Mouse (Mus musculus) kidney, embryonic 15.5 days (tissue): ENCODE measurements around the gene Trim41. TPM values are rescaled to one million over a fixed set of nuclear protein-coding genes. Genes with fewer than 3 reads are reported as not detected.

Experiments
- ATAC-seq: fragments of 200-750 bp; cut with Nextera tagmentation; replicated peaks from 2 replicates; pipeline ENCODE4 v1.8.0; 2017; ENCODE audit warnings: moderate TSS enrichment; ENCODE audit not compliant: low FRiP score
- H3K27ac ChIP-seq: fragments of 300-500 bp; sonication (generic); 2 replicates; pipeline ENCODE4 v1.5.1; 2015; ENCODE audit warnings: mild to moderate bottlenecking, inconsistent platforms
- H3K27me3 ChIP-seq: fragments of 300-500 bp; sonication (generic); 2 replicates; pipeline ENCODE4 v1.6.1; 2015; ENCODE audit warnings: inconsistent platforms
- H3K36me3 ChIP-seq: fragments of 300-500 bp; sonication (generic); 2 replicates; pipeline ENCODE4 v1.6.1; 2015; ENCODE audit warnings: inconsistent platforms
- H3K4me1 ChIP-seq: fragments of 300-500 bp; sonication (generic); 2 replicates; pipeline ENCODE4 v1.6.1; 2015; ENCODE audit warnings: inconsistent platforms
- H3K4me2 ChIP-seq: fragments of 300-500 bp; sonication (generic); 2 replicates; pipeline ENCODE4 v1.6.1; 2015; ENCODE audit warnings: moderate library complexity, mild to moderate bottlenecking, inconsistent platforms
- H3K4me3 ChIP-seq: fragments of 300-500 bp; sonication (generic); replicated peaks from 2 replicates; pipeline ENCODE4 v1.5.1; 2015; ENCODE audit warnings: mild to moderate bottlenecking, inconsistent platforms
- H3K9ac ChIP-seq: fragments of 300-500 bp; sonication (generic); 2 replicates; pipeline ENCODE4 v1.6.1; 2015; ENCODE audit warnings: mild to moderate bottlenecking, inconsistent platforms
- H3K9me3 ChIP-seq: fragments of 300-500 bp; sonication (generic); replicated peaks from 2 replicates; pipeline ENCODE4 v1.6.1; 2016; ENCODE audit warnings: inconsistent platforms
- WGBS: fragments of 180-500 bp; shearing (Covaris S2); methylation state at CpG from one replicate; pipeline ENCODE4 v1.1.7; 2015; ENCODE audit warnings: mixed read lengths; 5-methylcytosine and 5-hydroxymethylcytosine counted together
- polyA plus RNA-seq: library from polyadenylated mRNA; unstranded; fragments of >200 nt; fragmentation: Nextera tagmentation; extraction: Ambion mirVana; gene quantifications from 2 replicates; pipeline ENCODE4 v1.2.1, GENCODE M21; 2015

The Trim41 gene
- polyA plus RNA-seq: 6.6 and 7.0 TPM in 2 replicates

- Histone ChIP-seq H3K9ac (peak within 1 kb of the TSS; percentile 88), H3K9me3 (no peaks in the 10 kb centered on the region), H3K4me3 (peak within 1 kb of the TSS; percentile 76), H3K36me3 (peaks cover 28% of the 10 kb centered on the region), H3K4me1 (peaks cover 28% of the 10 kb centered on the region), H3K4me2 (peak within 1 kb of the TSS; percentile 83), H3K27me3 (no peaks in the 10 kb centered on the region), H3K27ac (peak within 1 kb of the TSS; percentile 99)
- WGBS: under 1% methylated on average over 77 of the region's 77 CpGs
- ATAC-seq: peak; percentile 97
These were observed at the start of gene Trim41 for GRCm38 (mm10) chr11:48816800-48817665. Trim41 (minus strand) TSS chr11:48817353.

- Histone ChIP-seq H3K4me3 (no peak overlapping the region), H3K4me1 (peaks cover 21% of the 10 kb centered on the region), H3K9me3 (no peaks in the 10 kb centered on the region), H3K9ac (no peak overlapping the region), H3K27me3 (no peaks in the 10 kb centered on the region), H3K27ac (no peak overlapping the region), H3K4me2 (no peak overlapping the region), H3K36me3 (peaks cover 19% of the 10 kb centered on the region)
- no peak for ATAC-seq
- 97% methylated on average over 9 of the region's 9 CpGs for WGBS
These were observed 49.3 kb upstream of the Trim41 start for GRCm38 (mm10) chr11:48866481-48866880.

- H3K36me3 ChIP-seq: peaks cover 19% of the 10 kb centered on the region
- ATAC-seq: no peak
These were observed 46.7 kb upstream of the Trim41 start for GRCm38 (mm10) chr11:48863808-48864207.

GRCm38 (mm10) chr11:48862784-48863319 is 45.7 kb upstream of the Trim41 start:
- no peaks in the 10 kb centered on the region for H3K9me3 ChIP-seq
- peaks cover 15% of the 10 kb centered on the region for H3K27me3 ChIP-seq
- peaks cover 19% of the 10 kb centered on the region for H3K36me3 ChIP-seq
- ATAC-seq: no peak
- H3K4me2 ChIP-seq: no peak overlapping the region
- no peak overlapping the region for H3K4me3 ChIP-seq
- no peak overlapping the region for H3K27ac ChIP-seq
- peaks cover 11% of the 10 kb centered on the region for H3K4me1 ChIP-seq
- WGBS: 90% methylated on average over 1 of the region's 1 CpGs
- H3K9ac ChIP-seq: no peak overlapping the region

More at GRCm38 (mm10) chr11:48863808-48864207, 46.7 kb upstream of the Trim41 start:
- H3K4me2 ChIP-seq: no peak overlapping the region
- H3K9ac ChIP-seq: no peak overlapping the region
- no peak overlapping the region for H3K4me3 ChIP-seq
- WGBS: 92% methylated on average over 3 of the region's 3 CpGs
- H3K27ac ChIP-seq: no peak overlapping the region
- peaks cover 15% of the 10 kb centered on the region for H3K27me3 ChIP-seq
- H3K4me1 ChIP-seq: peaks cover 2% of the 10 kb centered on the region; the same call in 1 of the 2 replicates
- H3K9me3 ChIP-seq: no peaks in the 10 kb centered on the region

- no peak for ATAC-seq
- 0% methylated on average over 6 of the region's 6 CpGs for WGBS
- H3K4me2 ChIP-seq: peak overlapping the region; percentile 82
- peak overlapping the region; percentile 58 for H3K4me3 ChIP-seq
- H3K9me3 ChIP-seq: no peaks in the 10 kb centered on the region
- H3K27me3 ChIP-seq: peaks cover 15% of the 10 kb centered on the region
- H3K36me3 ChIP-seq: no peaks in the 10 kb centered on the region
- peaks cover 34% of the 10 kb centered on the region for H3K4me1 ChIP-seq
- H3K9ac ChIP-seq: no peak overlapping the region
- no peak overlapping the region; the same call in 1 of the 2 replicates for H3K27ac ChIP-seq
These were observed 41.9 kb upstream of the Trim41 start for GRCm38 (mm10) chr11:48859014-48859413.

GRCm38 (mm10) chr11:48853474-48854180 is 36.5 kb upstream of the Trim41 start:
- Histone ChIP-seq H3K27ac (peak overlapping the region; percentile 66), H3K4me1 (peaks cover 46% of the 10 kb centered on the region), H3K9ac (peak overlapping the region; percentile 57), H3K9me3 (no peaks in the 10 kb centered on the region), H3K27me3 (peaks cover 12% of the 10 kb centered on the region), H3K4me3 (peak overlapping the region; percentile 58), H3K4me2 (peak overlapping the region; percentile 82), H3K36me3 (no peaks in the 10 kb centered on the region)
- ATAC-seq: peak; percentile 49
- under 1% methylated on average over 31 of the region's 31 CpGs for WGBS

GRCm38 (mm10) chr11:48852624-48853473 is 35.7 kb upstream of the Trim41 start:
- Histone ChIP-seq H3K4me1 (peaks cover 38% of the 10 kb centered on the region), H3K36me3 (no peaks in the 10 kb centered on the region), H3K27me3 (peaks cover 15% of the 10 kb centered on the region), H3K4me3 (peak overlapping the region; percentile 58), H3K27ac (no peak overlapping the region), H3K4me2 (peak overlapping the region; percentile 82), H3K9ac (peak overlapping the region; percentile 57), H3K9me3 (no peaks in the 10 kb centered on the region)
- WGBS: 8% methylated on average over 23 of the region's 23 CpGs
- ATAC-seq: no peak

GRCm38 (mm10) chr11:48852190-48852589 is 35.0 kb upstream of the Trim41 start:
- Histone ChIP-seq H3K36me3 (no peaks in the 10 kb centered on the region), H3K27ac (no peak overlapping the region), H3K9ac (no peak overlapping the region), H3K27me3 (peaks cover 15% of the 10 kb centered on the region), H3K4me2 (peak overlapping the region; percentile 82; the same call in 1 of the 2 replicates), H3K4me3 (no peak overlapping the region), H3K9me3 (no peaks in the 10 kb centered on the region), H3K4me1 (peaks cover 34% of the 10 kb centered on the region)
- ATAC-seq: no peak
- WGBS: 72% methylated on average over 4 of the region's 4 CpGs

- whole genome bisulfite sequencing: 81% methylated on average over 4 of the region's 4 CpGs
- ATAC-seq: no peak
These were observed 34.3 kb upstream of the Trim41 start for GRCm38 (mm10) chr11:48851270-48851995.

GRCm38 (mm10) chr11:48850240-48850639 is 33.1 kb upstream of the Trim41 start:
- H3K4me2 ChIP-seq: no peak overlapping the region
- peaks cover 18% of the 10 kb centered on the region for H3K27me3 ChIP-seq
- H3K4me1 ChIP-seq: peaks cover 28% of the 10 kb centered on the region
- WGBS: 44% methylated on average over 2 of the region's 2 CpGs
- no peak overlapping the region for H3K9ac ChIP-seq
- no peak overlapping the region for H3K27ac ChIP-seq
- no peak overlapping the region for H3K4me3 ChIP-seq
- ATAC-seq: no peak
- H3K9me3 ChIP-seq: no peaks in the 10 kb centered on the region
- H3K36me3 ChIP-seq: no peaks in the 10 kb centered on the region

More at GRCm38 (mm10) chr11:48851270-48851995, 34.3 kb upstream of the Trim41 start:
- Histone ChIP-seq H3K4me2 (no peak overlapping the region), H3K9me3 (no peaks in the 10 kb centered on the region), H3K36me3 (no peaks in the 10 kb centered on the region), H3K27ac (no peak overlapping the region), H3K9ac (no peak overlapping the region), H3K27me3 (peaks cover 15% of the 10 kb centered on the region), H3K4me3 (no peak overlapping the region), H3K4me1 (peaks cover 28% of the 10 kb centered on the region)

GRCm38 (mm10) chr11:48846881-48847280 is 29.7 kb upstream of the Trim41 start:
- Histone ChIP-seq H3K4me1 (0 out of 2 replicates have a peak, but pooled peaks cover 5% of the 10 kb centered on the region), H3K9me3 (no peaks in the 10 kb centered on the region), H3K4me2 (no peak overlapping the region), H3K4me3 (no peak overlapping the region), H3K27ac (no peak overlapping the region), H3K36me3 (no peaks in the 10 kb centered on the region), H3K27me3 (peaks cover 19% of the 10 kb centered on the region), H3K9ac (no peak overlapping the region)
- ATAC-seq: no peak
- WGBS: 71% methylated on average over 5 of the region's 5 CpGs
